Mouse (Mus musculus): ENCODE results near the gene Skida1.
"Not testable (repeated sequence)": the region's sequence is repeated elsewhere in the genome, so short reads cannot be mapped to it uniquely, and the experiment has no call there.

The Skida1 gene

GRCm38 (mm10) chr2:18048453-18049075 lies at the start of gene Skida1:
TSS of gene Skida1 (minus strand) at chr2:18049051.
- peak; percentile 80 for DNase-seq (ENCODE audit: low spot score)

GRCm38 (mm10) chr2:18095804-18096203 lies 47.0 kb upstream of the Skida1 start:
- DNase-seq (ENCODE audit: low spot score) = no peak

GRCm38 (mm10) chr2:18094319-18094718 lies 45.5 kb upstream of the Skida1 start:
- DNase-seq (ENCODE audit: low spot score) = no peak

- DNase-seq (ENCODE audit: low spot score) = no peak
These were observed 45.0 kb upstream of the Skida1 start for GRCm38 (mm10) chr2:18093858-18094257.

GRCm38 (mm10) chr2:18087695-18088094 lies 38.8 kb upstream of the Skida1 start:
- not testable (repeated sequence) for DNase-seq (ENCODE audit: low spot score)

- DNase-seq (ENCODE audit: low spot score) = no peak
These were observed 31.5 kb upstream of the Skida1 start for GRCm38 (mm10) chr2:18080182-18080860.

GRCm38 (mm10) chr2:18071947-18072346 lies 23.1 kb upstream of the Skida1 start:
- DNase-seq (ENCODE audit: low spot score) = no peak

- DNase-seq (ENCODE audit: low spot score) = no peak
These were observed 19.4 kb upstream of the Skida1 start for GRCm38 (mm10) chr2:18068071-18068796.

GRCm38 (mm10) chr2:18066436-18066835 lies 17.6 kb upstream of the Skida1 start:
- DNase-seq (ENCODE audit: low spot score) = no peak

GRCm38 (mm10) chr2:18065708-18066030 lies 16.8 kb upstream of the Skida1 start:
- no peak for DNase-seq (ENCODE audit: low spot score)

- DNase-seq (ENCODE audit: low spot score) = peak; percentile 85
These were observed 16.3 kb upstream of the Skida1 start for GRCm38 (mm10) chr2:18064941-18065707.

GRCm38 (mm10) chr2:18064356-18064858 lies 15.6 kb upstream of the Skida1 start:
- peak; percentile 94 for DNase-seq (ENCODE audit: low spot score)

GRCm38 (mm10) chr2:18063763-18064251 lies 15.0 kb upstream of the Skida1 start:
- peak; percentile 75 for DNase-seq (ENCODE audit: low spot score)

GRCm38 (mm10) chr2:18060396-18060795 lies 11.5 kb upstream of the Skida1 start:
- no peak for DNase-seq (ENCODE audit: low spot score)

- no peak for DNase-seq (ENCODE audit: low spot score)
These were observed 11.0 kb upstream of the Skida1 start for GRCm38 (mm10) chr2:18059891-18060290.

GRCm38 (mm10) chr2:18059063-18059462 lies 10.2 kb upstream of the Skida1 start:
- DNase-seq (ENCODE audit: low spot score) = no peak

GRCm38 (mm10) chr2:18058146-18058708 lies 9.4 kb upstream of the Skida1 start:
- no peak for DNase-seq (ENCODE audit: low spot score)

- DNase-seq (ENCODE audit: low spot score) = no peak
These were observed 8.7 kb upstream of the Skida1 start for GRCm38 (mm10) chr2:18057336-18058145.

- DNase-seq (ENCODE audit: low spot score) = peak; percentile 94
These were observed 8.0 kb upstream of the Skida1 start for GRCm38 (mm10) chr2:18056786-18057255.

GRCm38 (mm10) chr2:18055929-18056785 lies 7.3 kb upstream of the Skida1 start:
- DNase-seq (ENCODE audit: low spot score) = peak; percentile 95
